Mouse (Mus musculus) right cerebral cortex, postnatal 10 days (tissue): ENCODE data around the gene Wars2.
A peak's percentile ranks its signal among the peaks of the same experiment; 100 is the strongest.

Experiments
- DNase-seq, 2 experiments: peaks; one replicate each; pipeline ENCODE4 v3.0.0; 2021; ENCODE audit warnings: low spot score in 2 of 2

Gene Wars2

GRCm38 (mm10) chr3:99188097-99188496, 47.2 kb downstream of the Wars2 start:
- DNase-seq = no peak

GRCm38 (mm10) chr3:99193576-99193975, 52.7 kb downstream of the Wars2 start:
- DNase-seq = no peak

- no peak for DNase-seq
Observed at GRCm38 (mm10) chr3:99203331-99203730, 62.5 kb downstream of the Wars2 start.

- no peak for DNase-seq
Observed at GRCm38 (mm10) chr3:99208416-99208815, 67.5 kb downstream of the Wars2 start.

GRCm38 (mm10) chr3:99211105-99211698, 70.3 kb downstream of the Wars2 start:
- DNase-seq = no peak

DNA sequence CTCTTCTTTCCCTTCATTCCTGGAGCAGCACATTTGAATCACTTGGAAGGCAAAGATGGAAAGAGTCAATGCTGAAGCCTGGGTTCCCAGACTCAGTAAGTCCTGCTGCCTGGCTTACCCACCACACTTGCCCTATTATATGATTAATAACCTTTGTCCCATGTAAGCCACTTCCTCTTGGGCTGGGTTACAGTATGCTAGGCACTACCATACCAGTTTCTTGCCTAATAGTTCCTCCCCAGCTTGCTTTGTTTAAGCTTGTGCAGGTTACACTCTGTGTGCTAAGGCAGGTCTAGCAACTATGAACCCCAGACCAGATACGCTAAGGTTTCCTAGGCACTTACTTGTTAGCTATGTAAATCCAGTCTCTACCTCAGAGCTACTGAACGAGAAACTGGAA, 86.9 kb downstream of the Wars2 start:
- DNase-seq = no peak

DNA sequence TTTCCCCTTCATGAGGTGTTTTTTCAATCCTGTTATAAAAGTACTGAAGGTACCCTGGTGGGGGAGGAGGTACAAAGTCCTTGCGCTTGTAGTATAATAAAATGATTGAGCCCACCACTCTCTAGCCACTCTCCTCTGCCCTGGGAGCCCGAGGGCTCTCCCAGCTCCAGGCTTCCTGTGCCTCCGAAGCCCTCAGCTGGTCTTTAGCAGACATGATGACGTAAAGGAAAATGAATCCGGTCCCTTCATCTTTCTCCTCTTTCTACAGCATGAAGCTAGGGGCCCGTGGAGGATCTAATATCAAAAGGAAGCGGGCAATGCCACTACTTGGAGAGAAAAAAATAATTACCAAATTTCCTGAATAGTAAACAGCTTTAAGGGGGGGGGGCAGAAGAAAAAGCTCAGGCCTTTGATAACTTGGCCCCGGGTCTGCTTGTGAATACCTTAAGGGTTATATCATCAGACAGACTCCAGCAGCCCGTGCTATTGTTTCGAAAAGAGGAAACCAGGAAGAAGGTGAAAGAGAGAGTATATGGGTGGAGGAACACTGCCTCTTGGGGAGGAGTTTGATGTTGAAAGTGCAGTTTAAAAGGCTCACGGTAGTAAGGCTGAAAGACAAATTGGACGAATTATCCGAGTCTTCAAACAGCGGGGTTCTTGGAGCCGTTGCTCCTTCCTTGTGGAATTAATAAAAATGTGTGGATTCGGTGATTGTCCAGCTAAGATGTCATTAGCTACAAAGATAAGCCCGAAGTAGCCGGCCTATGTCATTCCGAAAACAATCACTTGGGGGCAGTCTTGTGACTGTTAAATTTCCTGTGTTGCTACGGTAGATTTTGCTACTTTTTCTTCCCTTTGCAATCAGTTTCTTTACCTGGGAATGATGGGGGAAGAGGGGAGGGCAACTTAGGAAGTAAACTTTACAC, 92.8 kb downstream of the Wars2 start:
- peak in 1 of 2 experiments; percentile 45 for DNase-seq

GRCm38 (mm10) chr3:99234319-99234869, 93.5 kb downstream of the Wars2 start:
- no peak for DNase-seq

DNA sequence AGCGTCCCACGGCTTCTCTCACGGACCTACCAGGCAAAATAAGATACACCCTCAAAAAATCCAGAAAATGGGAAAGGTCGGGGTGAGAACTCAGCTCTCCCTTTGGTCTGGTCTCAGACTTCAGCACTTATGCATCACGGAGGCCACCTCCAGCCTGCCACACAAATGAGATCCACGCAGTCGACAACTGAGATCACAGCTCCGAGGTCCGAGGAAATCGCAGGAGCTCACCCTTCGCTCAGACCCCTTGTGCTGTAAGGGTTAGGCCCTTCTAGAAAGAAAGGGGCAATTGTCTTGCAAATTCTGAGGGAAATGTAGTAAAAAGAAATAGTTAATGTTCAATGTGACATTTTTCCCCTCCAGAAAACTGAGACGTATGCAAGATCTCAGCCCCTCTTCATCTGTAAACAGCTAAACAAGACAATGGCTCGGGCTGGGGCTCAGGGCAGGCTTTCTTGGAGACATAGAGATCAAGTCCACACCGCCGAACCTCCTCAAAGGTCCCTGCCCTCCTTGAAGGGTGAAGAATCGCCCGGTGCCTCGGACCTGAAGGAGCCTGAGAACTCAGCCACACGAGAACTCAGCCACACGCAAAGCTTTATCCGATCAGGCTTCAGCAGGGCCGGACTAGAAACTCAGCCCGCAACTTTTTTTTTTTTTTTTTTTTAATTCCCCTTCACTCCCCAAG, 94.4 kb downstream of the Wars2 start:
- DNase-seq = no peak

DNA sequence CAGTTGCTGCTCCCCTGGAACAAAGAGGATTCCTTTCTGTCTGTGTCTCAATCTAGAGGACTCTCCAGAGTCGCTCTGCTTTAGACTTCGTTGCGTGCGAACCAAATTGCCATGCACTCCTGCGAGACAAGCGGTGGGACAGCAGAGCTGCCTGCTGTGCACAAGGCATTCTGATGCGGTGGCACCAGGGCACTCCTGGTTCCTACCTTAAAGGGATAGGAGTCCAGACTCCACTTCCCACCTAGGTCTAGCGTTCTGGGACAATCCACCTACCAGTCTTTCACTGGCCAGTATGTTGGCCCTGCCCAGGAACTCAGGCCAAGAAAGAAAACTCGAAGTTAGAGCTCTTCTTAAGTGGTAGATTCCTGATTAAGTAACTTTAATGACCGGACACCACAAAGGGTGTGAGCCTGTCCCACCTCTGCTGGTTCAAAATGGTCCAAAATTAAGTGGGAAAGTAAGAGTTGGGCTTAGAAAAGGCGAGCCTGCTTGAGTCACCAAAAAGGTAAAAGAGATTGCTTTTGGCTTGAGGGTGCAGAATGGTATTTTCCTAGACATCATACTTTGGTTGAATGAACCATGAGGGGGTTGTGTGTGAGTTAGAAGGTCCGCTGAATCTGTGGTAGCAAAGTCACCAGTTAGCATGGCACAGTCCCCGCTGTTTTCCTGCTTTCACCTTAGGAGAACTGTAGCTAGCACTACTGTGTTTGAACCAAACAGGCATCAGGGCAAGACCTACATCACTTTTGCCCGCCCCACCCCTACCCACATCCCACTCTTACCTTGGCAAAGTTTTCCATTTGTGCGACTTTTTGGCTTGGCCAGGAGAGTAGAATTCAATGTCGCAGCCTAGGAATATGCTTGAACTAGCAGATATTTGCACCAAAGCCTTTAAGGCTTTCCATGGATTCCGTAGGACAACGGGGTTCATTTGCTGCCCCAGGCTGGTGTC, 95.2 kb downstream of the Wars2 start:
- no peak for DNase-seq

- DNase-seq = no peak
Observed at GRCm38 (mm10) chr3:99238691-99239090, 97.8 kb downstream of the Wars2 start.

DNA sequence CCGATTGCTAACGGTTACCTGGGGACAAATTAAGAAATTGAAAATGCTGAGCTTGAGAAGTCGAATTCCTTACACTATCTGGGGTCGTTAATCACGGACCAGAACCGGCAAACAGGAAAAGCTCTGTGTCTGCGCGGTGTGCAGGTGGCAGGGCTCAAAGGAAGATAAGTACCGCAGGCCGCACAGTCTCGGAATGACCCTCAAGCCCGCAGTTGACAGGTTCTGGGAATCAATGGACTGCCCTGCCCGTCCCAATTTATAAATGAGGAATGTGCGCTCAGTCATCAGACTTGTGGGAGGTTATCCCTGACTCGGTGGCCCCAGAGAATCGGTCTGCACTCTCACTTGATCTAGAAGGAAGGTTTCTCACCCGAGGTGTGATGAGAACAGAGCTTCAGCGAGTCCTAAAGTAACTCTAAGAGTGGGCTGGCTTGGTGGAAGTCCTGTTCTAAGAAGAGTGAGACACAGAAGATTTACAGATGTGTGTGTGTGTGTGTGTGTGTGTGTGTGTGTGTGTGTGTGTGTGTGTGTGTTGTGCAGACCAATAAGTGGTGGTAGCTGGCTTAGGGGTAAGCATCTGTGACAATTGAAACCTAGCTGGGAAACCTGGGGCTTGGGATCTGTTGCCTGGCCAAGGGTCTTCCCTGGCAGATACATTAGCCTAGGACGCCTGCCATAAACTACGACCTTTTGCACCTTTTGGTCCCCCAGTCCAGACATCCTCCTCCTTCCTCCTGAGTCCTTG, 98.6 kb downstream of the Wars2 start:
- DNase-seq = no peak

- no peak for DNase-seq
Observed at GRCm38 (mm10) chr3:99240213-99240720, 99.4 kb downstream of the Wars2 start, which contains the start of gene Tbx15. Gene Tbx15 (plus strand): TSS chr3:99240381.

DNA sequence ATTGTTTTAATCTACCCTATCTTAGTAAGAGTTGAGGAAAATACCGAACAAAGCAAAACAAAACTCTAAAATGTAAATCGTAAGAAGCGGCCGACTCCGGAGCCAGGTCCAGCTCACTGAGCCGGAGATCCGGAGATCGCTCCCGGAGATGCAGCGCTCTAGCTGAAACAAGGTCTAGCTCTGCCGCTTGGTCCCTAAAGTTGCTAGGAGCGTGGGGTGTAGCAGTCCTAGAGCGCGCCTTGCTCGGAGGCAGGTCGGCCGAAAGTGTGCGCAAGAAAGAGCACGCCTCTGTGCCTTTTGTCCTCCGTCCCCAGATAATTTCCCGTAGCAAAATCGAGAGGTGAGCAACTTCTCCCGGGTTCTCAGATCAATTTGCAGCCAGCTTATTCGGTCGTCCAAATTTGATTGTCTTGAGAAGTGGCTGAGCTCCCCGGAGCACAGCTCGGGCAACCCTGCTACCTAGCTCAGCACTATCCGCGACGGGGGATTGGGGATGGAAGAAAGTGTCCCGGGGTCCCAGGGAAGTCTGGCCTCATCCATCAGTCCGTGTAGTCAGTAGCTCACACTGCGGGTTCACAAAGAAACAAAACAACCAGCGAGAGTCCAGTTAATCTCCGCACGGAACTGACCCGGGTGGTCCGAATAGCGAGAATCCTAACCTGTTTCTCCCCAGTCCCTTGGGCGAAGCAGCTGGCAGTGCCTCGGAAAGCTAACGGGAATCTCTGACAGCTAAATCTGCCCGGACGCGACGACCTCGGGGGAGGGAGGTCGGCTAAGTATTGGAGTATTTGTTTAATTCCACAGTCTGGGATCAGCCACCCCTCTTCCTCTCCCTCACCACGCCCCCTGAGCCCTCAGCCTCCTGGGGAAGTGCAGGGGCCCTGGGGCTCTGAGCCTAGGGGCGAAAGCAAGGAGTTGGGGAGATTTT, 100.2 kb downstream of the Wars2 start:
- DNase-seq = no peak

DNA sequence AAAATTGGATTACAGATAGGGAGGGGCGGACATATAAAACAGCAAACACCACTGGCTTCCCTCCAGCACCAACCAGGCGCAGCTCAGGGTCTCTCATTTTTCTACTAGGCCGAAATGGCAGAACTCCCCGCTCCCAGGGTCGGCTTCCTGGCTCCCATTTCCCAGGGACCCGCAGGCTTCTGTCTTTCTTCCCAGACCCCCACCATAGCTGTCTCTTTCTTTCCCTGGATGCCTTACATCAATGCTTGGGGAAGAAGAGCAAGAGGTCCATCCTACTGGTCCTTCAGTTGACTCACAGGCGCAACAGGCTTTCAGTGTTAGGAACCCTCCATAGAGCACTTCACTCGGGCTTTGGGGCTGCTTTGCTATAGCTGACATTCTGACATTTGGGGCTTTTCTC, 101.6 kb downstream of the Wars2 start:
- no peak for DNase-seq

- no peak for DNase-seq
Observed at GRCm38 (mm10) chr3:99245341-99245740, 104.5 kb downstream of the Wars2 start.

- DNase-seq = no peak
Observed at GRCm38 (mm10) chr3:99246629-99247028, 105.8 kb downstream of the Wars2 start.

DNA sequence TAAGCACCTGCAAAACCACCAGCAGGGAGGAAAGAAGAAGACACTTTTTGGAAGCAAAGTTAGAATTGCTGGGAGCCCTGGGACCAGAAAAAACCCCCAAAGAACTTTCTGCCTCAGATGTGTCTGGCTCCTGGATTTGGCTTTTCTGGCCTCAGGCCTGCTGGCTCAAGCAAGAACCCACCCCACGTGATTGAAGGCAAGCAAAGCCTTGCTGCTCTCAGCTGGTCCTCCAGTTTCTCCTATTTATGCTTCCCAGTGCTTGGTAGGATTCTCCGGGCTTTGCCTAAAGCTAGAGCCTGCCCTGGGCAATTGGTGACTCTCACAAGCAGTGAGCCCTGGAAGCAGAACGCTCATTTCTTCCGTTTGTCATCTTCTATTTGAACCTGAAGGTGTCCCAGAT, 106.7 kb downstream of the Wars2 start:
- no peak for DNase-seq
